13 mouse cellular contexts compared by ENCODE assay signal in the genomic region with DNA sequence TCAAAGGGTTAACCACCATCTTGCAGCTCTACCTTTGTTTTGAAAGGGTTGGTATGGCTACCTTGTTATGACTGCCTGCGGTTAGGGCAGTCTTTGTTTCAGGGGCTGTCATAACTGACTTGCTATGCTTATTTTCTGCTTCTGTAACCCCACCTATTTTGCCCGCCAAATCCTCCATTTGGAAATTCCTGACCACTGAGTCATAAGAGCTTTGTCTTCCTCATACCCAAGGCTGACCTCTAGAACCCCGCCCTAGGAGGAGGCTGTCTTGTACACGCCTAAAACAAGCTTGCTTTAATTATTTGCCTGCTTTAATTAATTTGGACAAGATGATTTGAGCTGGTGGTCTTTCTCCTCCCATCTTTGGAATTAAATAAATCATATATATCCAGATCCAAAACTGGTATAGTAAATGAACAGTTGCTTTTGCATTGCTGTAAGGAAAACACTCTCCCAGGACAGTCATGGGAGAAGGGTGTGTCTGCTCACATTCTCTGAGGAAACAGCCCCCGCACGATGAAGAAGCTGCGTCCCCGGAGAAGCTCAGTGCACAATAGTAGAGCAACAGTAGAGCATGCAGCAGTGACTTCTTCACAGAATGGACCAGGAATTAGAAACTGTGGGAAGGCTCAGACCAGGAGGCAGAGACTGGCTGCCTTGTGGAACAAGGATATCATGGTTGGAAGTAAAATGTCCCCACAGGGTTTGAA.
DNase-seq lines count a peak whose midpoint lies in the region; ATAC-seq and TF ChIP-seq lines count a peak whose summit lies in the region.
"Had no signal": no experiment of that assay in that cellular context is flagged by ENCODE, and none has a peak within 500 bp of the region (broad histone marks: within the 10 kb centered on the region; RNA-seq: fewer than 3 reads in every experiment).

No protein-coding gene starts in this region.

- no peak overlapping the region for H3K4me3 ChIP-seq in kidney, embryonic 15.5 days (replicated peaks)
- H3K4me3 ChIP-seq in kidney, adult 2 months (ENCODE audit: insufficient read depth, low read depth, low read length), result no peak overlapping the region
- H3K4me3 ChIP-seq in brown adipose tissue, adult 24 weeks (ENCODE audit: insufficient read depth, low read depth, low read length), result no peak overlapping the region
- no peak overlapping the region for H3K4me3 ChIP-seq in myocyte
- H3K4me3 ChIP-seq: neural tube, embryonic 13.5 days had no signal

- DNase-seq in kidney, adult 2 months, result no peak
- peak; percentile 63 for DNase-seq in ES-CJ7 (ENCODE audit: low read depth, low spot score)
- DNase-seq in layer of hippocampus, adult 8-10 months (ENCODE audit: low spot score in 2 of 2), result no peak
- DNase-seq in kidney, postnatal 25 days, result no peak
- DNase-seq: cerebellum, adult 9-11 months; kidney, postnatal 36 days; thymus, postnatal 36 days had no signal

- H3K4me1 ChIP-seq in kidney, embryonic 15.5 days, result peaks cover 15% of the 10 kb centered on the region
- 0 out of 2 replicates have a peak, but pooled peaks cover 5% of the 10 kb centered on the region for H3K4me1 ChIP-seq in kidney, adult 2 months (ENCODE audit: control insufficient read depth, insufficient read depth, low read length)
- peaks cover 23% of the 10 kb centered on the region for H3K4me1 ChIP-seq in brown adipose tissue, adult 24 weeks (ENCODE audit: control insufficient read depth, insufficient read depth, insufficient read length, low read length)

- peaks cover 7% of the 10 kb centered on the region; the same call in 1 of the 2 replicates for H3K36me3 ChIP-seq in kidney, embryonic 15.5 days
- no peaks in the 10 kb centered on the region for H3K36me3 ChIP-seq in kidney, adult 2 months (ENCODE audit: control insufficient read depth, insufficient read depth, low read length)
- peaks cover 12% of the 10 kb centered on the region for H3K36me3 ChIP-seq in myocyte (ENCODE audit: control insufficient read depth, insufficient read depth)
- H3K36me3 ChIP-seq: neural tube, embryonic 13.5 days had no signal

- TF ChIP-seq POLR2A in kidney, adult 2 months (IDR thresholded peaks at IDR 0.05; ENCODE audit: low read depth, low read length), result no peak
- peak; percentile 25 for TF ChIP-seq POLR2A in myocyte (IDR thresholded peaks at IDR 0.05; ENCODE audit: insufficient read length, low read depth)

- no peak overlapping the region for H3ac ChIP-seq in myocyte (ENCODE audit: control insufficient read depth, insufficient read length)

- TF ChIP-seq CTCF in kidney, adult 2 months (conservative IDR thresholded peaks at IDR 0.05; ENCODE audit: insufficient read depth, insufficient read length, low read depth, low read length), result no peak

- 66% methylated on average over 8 of the region's 8 CpGs for WGBS in kidney, embryonic 15.5 days
- 57% methylated on average over 8 of the region's 8 CpGs for WGBS in kidney, adult 2 months

- peaks cover 14% of the 10 kb centered on the region for H3K79me2 ChIP-seq in myocyte (ENCODE audit: control insufficient read depth, insufficient read depth)

- H3K9ac ChIP-seq in kidney, embryonic 15.5 days, result no peak overlapping the region
- H3K9ac ChIP-seq: liver, embryonic 14.5 days; neural tube, embryonic 13.5 days had no signal

- ATAC-seq in kidney, embryonic 15.5 days (replicated peaks; ENCODE audit: low FRiP score), result no peak

- no peaks in the 10 kb centered on the region for H3K27me3 ChIP-seq in kidney, embryonic 15.5 days
- no peaks in the 10 kb centered on the region for H3K27me3 ChIP-seq in kidney, adult 2 months (replicated peaks; ENCODE audit: control insufficient read depth, insufficient read depth, low read length)
- no peaks in the 10 kb centered on the region for H3K27me3 ChIP-seq in myocyte (ENCODE audit: control insufficient read depth, insufficient read depth, insufficient read length)
- H3K27me3 ChIP-seq: neural tube, embryonic 13.5 days had no signal

- no peaks in the 10 kb centered on the region for H3K9me3 ChIP-seq in kidney, embryonic 15.5 days (replicated peaks)
- H3K9me3 ChIP-seq: neural tube, embryonic 13.5 days had no signal

- peak overlapping the region; percentile 22; the same call in 1 of the 2 replicates for H3K27ac ChIP-seq in kidney, embryonic 15.5 days
- no peak overlapping the region for H3K27ac ChIP-seq in kidney, adult 2 months (ENCODE audit: insufficient read depth, low read depth, low read length)
- peak overlapping the region; percentile 27 for H3K27ac ChIP-seq in brown adipose tissue, adult 24 weeks (replicated peaks; ENCODE audit: low read depth, low read length)
- H3K27ac ChIP-seq: liver, embryonic 14.5 days; neural tube, embryonic 13.5 days had no signal

- no peak overlapping the region for H3K4me2 ChIP-seq in kidney, embryonic 15.5 days
- H3K4me2 ChIP-seq in myocyte (ENCODE audit: low read depth), result peak overlapping the region; percentile 82
- H3K4me2 ChIP-seq: midbrain, embryonic 11.5 days; neural tube, embryonic 13.5 days had no signal

TF ChIP-seq in myocyte, 11 proteins besides CTCF, POLR2A, EP300 and RAD21:
- TF ChIP-seq CEBPB (IDR thresholded peaks at IDR 0.05; ENCODE audit: insufficient read depth, poor library complexity, severe bottlenecking) (no peak), MYOG (IDR thresholded peaks at IDR 0.05; ENCODE audit: control insufficient read depth in 1 of 3, insufficient read depth in 1 of 3, insufficient read length in 2 of 3, low read depth in 2 of 3) (no peak), SRF (IDR thresholded peaks at IDR 0.05; ENCODE audit: control insufficient read depth, insufficient read length, low read depth) (no peak), REST (IDR thresholded peaks at IDR 0.05; ENCODE audit: insufficient read depth, insufficient read length) (no peak), E2F4 (IDR thresholded peaks at IDR 0.05; ENCODE audit: insufficient read depth) (no peak), TCF12 (IDR thresholded peaks at IDR 0.05; ENCODE audit: insufficient read depth, poor library complexity, severe bottlenecking) (no peak), USF1 (IDR thresholded peaks at IDR 0.05; ENCODE audit: low read depth) (no peak), MYOD1 (IDR thresholded peaks at IDR 0.05; ENCODE audit: control insufficient read depth in 1 of 3, insufficient read length in 2 of 3, low read depth in 2 of 3) (no peak)
